Mouse (Mus musculus): ENCODE results near the gene Cnot10. TPM values are rescaled to one million over a fixed set of nuclear protein-coding genes. Genes with fewer than 3 reads are reported as not detected.

Cnot10 gene
- 22.5 and 25.0 TPM in 2 replicates for polyA plus RNA-seq (2015; fragmentation: Nextera tagmentation; extraction: Ambion mirVana)

DNA sequence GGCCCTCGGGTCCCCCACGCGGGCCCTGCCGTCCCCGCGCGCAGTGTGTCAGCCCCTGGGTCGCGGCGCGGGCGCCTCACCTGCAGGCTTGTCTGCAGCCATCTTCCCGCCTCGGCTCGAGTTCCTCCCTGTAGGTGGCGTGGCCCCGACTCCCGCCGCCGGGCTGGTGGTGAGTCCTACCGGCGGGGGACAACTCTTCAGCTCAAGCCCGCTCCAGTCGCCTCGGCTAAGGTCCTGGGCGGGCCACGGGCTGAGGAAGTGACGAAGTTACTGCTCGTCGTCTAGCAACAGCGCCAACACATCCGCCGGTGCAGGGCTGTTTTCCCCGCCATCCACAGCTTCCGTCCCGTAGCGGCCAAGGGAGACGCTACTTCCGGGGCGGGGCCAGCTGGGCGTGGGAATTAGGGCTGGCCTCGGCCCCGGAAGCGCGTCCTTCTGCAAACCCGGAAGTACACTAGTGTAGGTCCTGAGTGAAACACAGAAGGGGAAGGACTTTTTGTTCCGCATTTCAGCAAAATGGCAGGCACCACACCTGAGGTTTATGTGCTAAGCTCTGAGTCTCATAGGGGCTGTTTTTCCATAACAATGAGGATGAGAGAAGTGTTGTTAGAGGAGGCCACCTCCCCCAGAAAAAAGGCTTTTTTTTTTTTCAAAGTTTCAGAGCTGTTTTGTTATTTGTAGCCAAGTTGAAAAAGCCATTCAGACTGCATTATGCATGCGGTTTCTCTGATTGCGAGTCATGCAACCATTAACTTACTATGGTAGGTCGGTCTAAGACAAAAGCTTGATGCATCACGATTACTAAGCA, at the start of gene Cnot10:
Cnot10 (minus strand) TSS at position 346 of the 808 bp plus-strand sequence.
- peak within 1 kb of the TSS; percentile 82 for H3K4me2 ChIP-seq (replicated peaks; ENCODE audit: low read depth)
- no peaks in the 10 kb centered on the region for H3K9me3 ChIP-seq (ENCODE audit: control insufficient read depth)
- TF ChIP-seq CTCF (IDR thresholded peaks at IDR 0.05; ENCODE audit: low read depth), result peak; percentile 72
- 4% methylated on average over 49 of the region's 51 CpGs for WGBS
- H3K36me3 ChIP-seq (ENCODE audit: control insufficient read depth, insufficient read depth), result no peaks in the 10 kb centered on the region
- H3K4me3 ChIP-seq (ENCODE audit: low read depth, low read length), result peak within 1 kb of the TSS; percentile 83
- peak within 1 kb of the TSS; percentile 65 for H3K9ac ChIP-seq (ENCODE audit: low read depth, low read length)
- ATAC-seq, result peak; percentile 99
- peaks cover 3% of the 10 kb centered on the region; the same call in 1 of the 2 replicates for H3K4me1 ChIP-seq (replicated peaks; ENCODE audit: control insufficient read depth, insufficient read depth, low read length)
- H3K27me3 ChIP-seq (replicated peaks; ENCODE audit: control insufficient read depth, insufficient read depth, low read length), result no peaks in the 10 kb centered on the region
- H3K27ac ChIP-seq (ENCODE audit: low read depth, low read length), result peak within 1 kb of the TSS; percentile 91

GRCm38 (mm10) chr9:114688953-114689407, 49.0 kb upstream of the Cnot10 start:
- WGBS, result under 1% methylated on average over 50 of the region's 50 CpGs
- H3K27ac ChIP-seq (ENCODE audit: low read depth, low read length), result peak overlapping the region; percentile 99
- no peaks in the 10 kb centered on the region for H3K27me3 ChIP-seq (replicated peaks; ENCODE audit: control insufficient read depth, insufficient read depth, low read length)
- H3K4me2 ChIP-seq (replicated peaks; ENCODE audit: low read depth), result peak overlapping the region; percentile 90
- H3K36me3 ChIP-seq (ENCODE audit: control insufficient read depth, insufficient read depth), result peaks cover 13% of the 10 kb centered on the region; the same call in 1 of the 2 replicates
- peak overlapping the region; percentile 93 for H3K9ac ChIP-seq (ENCODE audit: low read depth, low read length)
- H3K9me3 ChIP-seq (ENCODE audit: control insufficient read depth), result no peaks in the 10 kb centered on the region
- peak; percentile 66 for ATAC-seq
- H3K4me3 ChIP-seq (ENCODE audit: low read depth, low read length), result peak overlapping the region; percentile 88
- TF ChIP-seq CTCF (IDR thresholded peaks at IDR 0.05; ENCODE audit: low read depth), result no peak
- 0 out of 2 replicates have a peak, but pooled peaks cover 8% of the 10 kb centered on the region for H3K4me1 ChIP-seq (replicated peaks; ENCODE audit: control insufficient read depth, insufficient read depth, low read length)

GRCm38 (mm10) chr9:114688252-114688952, 48.4 kb upstream of the Cnot10 start, which contains the start of gene Dync1li1:
Dync1li1 (plus strand) TSS chr9:114688790.
- Histone ChIP-seq H3K4me1 (replicated peaks; ENCODE audit: control insufficient read depth, insufficient read depth, low read length) (0 out of 2 replicates have a peak, but pooled peaks cover 8% of the 10 kb centered on the region), H3K9me3 (ENCODE audit: control insufficient read depth) (no peaks in the 10 kb centered on the region), H3K4me3 (ENCODE audit: low read depth, low read length) (peak within 1 kb of the TSS; percentile 88), H3K36me3 (ENCODE audit: control insufficient read depth, insufficient read depth) (peaks cover 13% of the 10 kb centered on the region; the same call in 1 of the 2 replicates), H3K9ac (ENCODE audit: low read depth, low read length) (peak within 1 kb of the TSS; percentile 93), H3K27me3 (replicated peaks; ENCODE audit: control insufficient read depth, insufficient read depth, low read length) (no peaks in the 10 kb centered on the region), H3K27ac (ENCODE audit: low read depth, low read length) (peak within 1 kb of the TSS; percentile 99), H3K4me2 (replicated peaks; ENCODE audit: low read depth) (peak within 1 kb of the TSS; percentile 90)
- no peak for TF ChIP-seq CTCF (IDR thresholded peaks at IDR 0.05; ENCODE audit: low read depth)
- under 1% methylated on average over 50 of the region's 57 CpGs for WGBS
- ATAC-seq, result peak; percentile 95

GRCm38 (mm10) chr9:114687639-114688038, 47.7 kb upstream of the Cnot10 start:
- Histone ChIP-seq H3K9ac (ENCODE audit: low read depth, low read length) (no peak overlapping the region), H3K4me1 (replicated peaks; ENCODE audit: control insufficient read depth, insufficient read depth, low read length) (0 out of 2 replicates have a peak, but pooled peaks cover 8% of the 10 kb centered on the region), H3K36me3 (ENCODE audit: control insufficient read depth, insufficient read depth) (peaks cover 6% of the 10 kb centered on the region; the same call in 1 of the 2 replicates), H3K27ac (ENCODE audit: low read depth, low read length) (no peak overlapping the region), H3K4me2 (replicated peaks; ENCODE audit: low read depth) (peak overlapping the region; percentile 90), H3K4me3 (ENCODE audit: low read depth, low read length) (peak overlapping the region; percentile 88; the same call in 1 of the 2 replicates), H3K27me3 (replicated peaks; ENCODE audit: control insufficient read depth, insufficient read depth, low read length) (no peaks in the 10 kb centered on the region), H3K9me3 (ENCODE audit: control insufficient read depth) (no peaks in the 10 kb centered on the region)
- WGBS, result 77% methylated on average over 13 of the region's 13 CpGs
- ATAC-seq, result no peak
- TF ChIP-seq CTCF (IDR thresholded peaks at IDR 0.05; ENCODE audit: low read depth), result no peak

- H3K9me3 ChIP-seq (ENCODE audit: control insufficient read depth), result no peaks in the 10 kb centered on the region
- no peak overlapping the region for H3K9ac ChIP-seq (ENCODE audit: low read depth, low read length)
- H3K4me3 ChIP-seq (ENCODE audit: low read depth, low read length), result no peak overlapping the region
- TF ChIP-seq CTCF (IDR thresholded peaks at IDR 0.05; ENCODE audit: low read depth), result no peak
- no peaks in the 10 kb centered on the region for H3K36me3 ChIP-seq (ENCODE audit: control insufficient read depth, insufficient read depth)
- 0 out of 2 replicates have a peak, but pooled peaks have one; percentile 2 for ATAC-seq
- H3K4me2 ChIP-seq (replicated peaks; ENCODE audit: low read depth), result 0 out of 2 replicates have a peak overlapping the region, but pooled peaks have one; percentile 13
- H3K27me3 ChIP-seq (replicated peaks; ENCODE audit: control insufficient read depth, insufficient read depth, low read length), result no peaks in the 10 kb centered on the region
- 0 out of 2 replicates have a peak, but pooled peaks cover 8% of the 10 kb centered on the region for H3K4me1 ChIP-seq (replicated peaks; ENCODE audit: control insufficient read depth, insufficient read depth, low read length)
- H3K27ac ChIP-seq (ENCODE audit: low read depth, low read length), result peak overlapping the region; percentile 74
- 40% methylated on average over 7 of the region's 7 CpGs for WGBS
These were observed 46.3 kb upstream of the Cnot10 start for GRCm38 (mm10) chr9:114686245-114686644.

Data from intestine, postnatal 0 days (tissue).